Mouse (Mus musculus): ENCODE results near the gene Elmo3. TPM values are rescaled to one million over a fixed set of nuclear protein-coding genes. Genes with fewer than 3 reads are reported as not detected.

The Elmo3 gene
- polyA plus RNA-seq, 1 experiment from 2014 or later: 18.3 TPM

DNA sequence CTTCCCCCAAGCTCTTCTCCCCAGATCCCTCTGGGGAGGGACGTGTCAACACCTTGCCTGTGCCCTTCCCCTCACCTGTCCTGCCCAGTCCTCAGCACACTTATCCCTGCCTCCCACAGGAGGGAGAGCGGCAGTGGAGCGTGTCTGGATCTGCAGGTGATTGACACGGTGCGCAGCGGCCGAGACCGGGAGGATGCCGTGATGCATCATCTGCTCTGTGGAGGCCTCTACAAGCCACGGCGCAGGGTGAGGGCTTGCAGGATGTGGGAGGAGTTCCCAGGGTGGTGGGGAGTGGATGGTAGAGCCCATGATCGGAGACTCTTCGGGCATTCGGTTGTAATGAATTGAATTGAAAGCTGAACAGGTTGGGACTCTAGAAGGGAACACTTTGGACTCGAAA is 53.8 kb downstream of the Elmo3 start:
- no peak overlapping the region for H3K9ac ChIP-seq
- H3K27me3 ChIP-seq (replicated peaks): no peaks in the 10 kb centered on the region
- no peak overlapping the region for H3K4me2 ChIP-seq (replicated peaks)
- ATAC-seq: no peak
- no peaks in the 10 kb centered on the region for H3K9me3 ChIP-seq
- no peaks in the 10 kb centered on the region for H3K36me3 ChIP-seq
- WGBS: 63% methylated on average over 15 of the region's 15 CpGs
- H3K4me3 ChIP-seq (replicated peaks): no peak overlapping the region
- peaks cover 21% of the 10 kb centered on the region for H3K4me1 ChIP-seq (replicated peaks)
- H3K27ac ChIP-seq: no peak overlapping the region

GRCm38 (mm10) chr8:105359646-105360045 is 54.2 kb downstream of the Elmo3 start:
- Histone ChIP-seq H3K4me3 (replicated peaks) (no peak overlapping the region), H3K27me3 (replicated peaks) (no peaks in the 10 kb centered on the region), H3K9me3 (no peaks in the 10 kb centered on the region), H3K36me3 (no peaks in the 10 kb centered on the region), H3K9ac (no peak overlapping the region), H3K4me2 (replicated peaks) (no peak overlapping the region), H3K27ac (no peak overlapping the region), H3K4me1 (replicated peaks) (peaks cover 21% of the 10 kb centered on the region)
- WGBS: 53% methylated on average over 4 of the region's 4 CpGs
- peak; percentile 44; the same call in 1 of the 2 replicates for ATAC-seq

MicroRNAs encoded within 50 kb of the gene (microRNA counts, 519-probe panel; counts per million panel counts)
- 1,832 counts per million, percentile 38 among the panel's probes with 10 or more counts for microRNA mmu-miR-328

Other genes starting within 250 kb of the Elmo3 start
- not detected in 2 replicates for gene Ces3b, start 221.8 kb upstream of the Elmo3 start, polyA plus RNA-seq (2015; fragmentation: Nextera tagmentation; extraction: Ambion mirVana)
- gene Ces4a, start 173.8 kb upstream of the Elmo3 start, polyA plus RNA-seq (2015; fragmentation: Nextera tagmentation; extraction: Ambion mirVana): not detected in 2 replicates
- gene Cbfb, start 134.9 kb upstream of the Elmo3 start, polyA plus RNA-seq (2015; fragmentation: Nextera tagmentation; extraction: Ambion mirVana): 38.8 and 47.1 TPM in 2 replicates
- gene D230025D16Rik, start 80.5 kb upstream of the Elmo3 start, polyA plus RNA-seq (2015; fragmentation: Nextera tagmentation; extraction: Ambion mirVana): 20.6 and 21.8 TPM in 2 replicates
- gene B3gnt9, start 50.4 kb upstream of the Elmo3 start, polyA plus RNA-seq (2015; fragmentation: Nextera tagmentation; extraction: Ambion mirVana): 18.8 and 19.5 TPM in 2 replicates
- gene Tradd, start 41.0 kb upstream of the Elmo3 start, polyA plus RNA-seq (2015; fragmentation: Nextera tagmentation; extraction: Ambion mirVana): 36.7 and 39.2 TPM in 2 replicates
- 4.4 and 5.0 TPM in 2 replicates for gene Fbxl8, start 41.0 kb upstream of the Elmo3 start, polyA plus RNA-seq (2015; fragmentation: Nextera tagmentation; extraction: Ambion mirVana)
- gene Hsf4, start 35.8 kb upstream of the Elmo3 start, polyA plus RNA-seq (2015; fragmentation: Nextera tagmentation; extraction: Ambion mirVana): 0.10 and 0.11 TPM in 2 replicates
- gene Nol3, start 29.5 kb upstream of the Elmo3 start, polyA plus RNA-seq (2015; fragmentation: Nextera tagmentation; extraction: Ambion mirVana): 1.0 and 1.2 TPM in 2 replicates
- gene 4931428F04Rik, start 15.7 kb upstream of the Elmo3 start, polyA plus RNA-seq (2015; fragmentation: Nextera tagmentation; extraction: Ambion mirVana): 8.3 and 8.6 TPM in 2 replicates
- gene Exoc3l, start 9.5 kb upstream of the Elmo3 start, polyA plus RNA-seq (2015; fragmentation: Nextera tagmentation; extraction: Ambion mirVana): 8.0 and 8.7 TPM in 2 replicates
- 84.9 and 90.4 TPM in 2 replicates for gene E2f4, start 7.9 kb upstream of the Elmo3 start, polyA plus RNA-seq (2015; fragmentation: Nextera tagmentation; extraction: Ambion mirVana)
- gene Lrrc29, start 20.7 kb downstream of the Elmo3 start, polyA plus RNA-seq (2015; fragmentation: Nextera tagmentation; extraction: Ambion mirVana): 1.3 and 2.3 TPM in 2 replicates
- gene Tmem208, start 20.8 kb downstream of the Elmo3 start, polyA plus RNA-seq (2015; fragmentation: Nextera tagmentation; extraction: Ambion mirVana): 128 and 151 TPM in 2 replicates
- gene Fhod1, start 42.4 kb downstream of the Elmo3 start, polyA plus RNA-seq (2015; fragmentation: Nextera tagmentation; extraction: Ambion mirVana): 1.3 and 1.9 TPM in 2 replicates
- 1.4 and 1.7 TPM in 2 replicates for gene Slc9a5, start 43.2 kb downstream of the Elmo3 start, polyA plus RNA-seq (2015; fragmentation: Nextera tagmentation; extraction: Ambion mirVana)
- gene Plekhg4, start 67.7 kb downstream of the Elmo3 start, polyA plus RNA-seq (2015; fragmentation: Nextera tagmentation; extraction: Ambion mirVana): 0.10 and 0.27 TPM in 2 replicates
- 0.05 TPM in 1 of 2 replicates, not detected in the other for gene Kctd19, start 107.9 kb downstream of the Elmo3 start, polyA plus RNA-seq (2015; fragmentation: Nextera tagmentation; extraction: Ambion mirVana)
- gene Lrrc36, start 108.0 kb downstream of the Elmo3 start, polyA plus RNA-seq (2015; fragmentation: Nextera tagmentation; extraction: Ambion mirVana): 0.24 and 0.26 TPM in 2 replicates
- gene Tppp3, start 165.9 kb downstream of the Elmo3 start, polyA plus RNA-seq (2015; fragmentation: Nextera tagmentation; extraction: Ambion mirVana): 38.1 and 39.3 TPM in 2 replicates
- gene Zdhhc1, start 191.3 kb downstream of the Elmo3 start, polyA plus RNA-seq (2015; fragmentation: Nextera tagmentation; extraction: Ambion mirVana): 20.1 and 22.6 TPM in 2 replicates
- 2.7 and 3.0 TPM in 2 replicates for gene Hsd11b2, start 213.2 kb downstream of the Elmo3 start, polyA plus RNA-seq (2015; fragmentation: Nextera tagmentation; extraction: Ambion mirVana)